Mouse (Mus musculus): ENCODE measurements around the gene Gm6169. TPM values are rescaled to one million over a fixed set of nuclear protein-coding genes. Genes with fewer than 3 reads are reported as not detected.

Gm6169 gene
- polyA plus RNA-seq, 1 experiment from 2014 or later: 2.4 TPM

DNA sequence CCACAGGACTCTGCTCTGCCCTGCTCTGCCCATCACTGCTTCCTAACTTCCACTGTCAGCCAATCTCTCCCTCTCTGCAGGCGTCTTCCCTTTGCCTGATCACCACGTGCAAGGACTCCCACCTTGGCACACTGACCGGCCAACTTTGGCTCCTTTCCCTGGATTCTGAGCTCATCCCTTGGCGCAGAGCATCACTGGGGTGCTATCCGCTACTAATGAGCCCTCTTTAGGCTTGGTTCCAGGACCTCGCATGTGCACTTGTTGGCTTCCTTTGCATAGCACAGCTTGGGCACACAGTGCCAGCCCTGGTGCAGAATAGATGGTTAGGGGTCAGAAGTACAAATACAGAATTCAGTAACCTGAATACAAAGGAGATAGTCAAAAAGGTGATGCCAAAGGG is 47.9 kb downstream of the Gm6169 start:
- Histone ChIP-seq H3K9me3 (ENCODE audit: control insufficient read depth, low read length) (no peaks in the 10 kb centered on the region), H3K27ac (replicated peaks; ENCODE audit: low read depth, low read length) (no peak overlapping the region), H3K9ac (ENCODE audit: low read length) (no peak overlapping the region), H3K4me2 (ENCODE audit: low read depth, severe bottlenecking) (no peak overlapping the region), H3K27me3 (ENCODE audit: control insufficient read depth, insufficient read depth, low read length) (no peaks in the 10 kb centered on the region), H3K4me1 (ENCODE audit: control insufficient read depth, insufficient read depth, low read length) (no peaks in the 10 kb centered on the region), H3K4me3 (ENCODE audit: low read depth, low read length) (no peak overlapping the region), H3K36me3 (ENCODE audit: control insufficient read depth, insufficient read depth, low read length) (no peaks in the 10 kb centered on the region)
- ATAC-seq (ENCODE audit: insufficient number of reproducible peaks, low FRiP score, low TSS enrichment, low read depth) (no peak), DNase-seq (ENCODE audit: low spot score) (no peak)
- WGBS: 80% methylated on average over 6 of the region's 6 CpGs

Other genes with a start within 250 kb of the Gm6169 start
- gene Gcnt4, start 174.5 kb downstream of the Gm6169 start, polyA plus RNA-seq (2014; fragmentation: Nextera tagmentation; extraction: Ambion mirVana): 0.23 and 0.24 TPM in 2 replicates
- gene 1700029F12Rik, start 64.9 kb downstream of the Gm6169 start, polyA plus RNA-seq (2014; fragmentation: Nextera tagmentation; extraction: Ambion mirVana): not detected in 2 replicates
- gene Fam169a, start 32.0 kb downstream of the Gm6169 start, polyA plus RNA-seq (2014; fragmentation: Nextera tagmentation; extraction: Ambion mirVana): 6.1 and 8.0 TPM in 2 replicates
- gene Gfm2, start 38.7 kb upstream of the Gm6169 start, polyA plus RNA-seq (2014; fragmentation: Nextera tagmentation; extraction: Ambion mirVana): 33.0 and 36.6 TPM in 2 replicates
- 79.1 and 82.7 TPM in 2 replicates for gene Nsa2, start 38.7 kb upstream of the Gm6169 start, polyA plus RNA-seq (2014; fragmentation: Nextera tagmentation; extraction: Ambion mirVana)
- gene Hexb, start 99.1 kb upstream of the Gm6169 start, polyA plus RNA-seq (2014; fragmentation: Nextera tagmentation; extraction: Ambion mirVana): 20.8 and 22.2 TPM in 2 replicates
- 6.7 and 7.3 TPM in 2 replicates for gene Enc1, start 141.9 kb upstream of the Gm6169 start, polyA plus RNA-seq (2014; fragmentation: Nextera tagmentation; extraction: Ambion mirVana)

Measured in limb, embryonic 11.5 days (tissue).